Mouse (Mus musculus): ENCODE results near the gene Zic1. TPM values are rescaled to one million over a fixed set of nuclear protein-coding genes. Genes with fewer than 3 reads are reported as not detected.

Zic1 gene
- polyA plus RNA-seq, 1 experiment from 2014 or later, result 16.5 TPM

DNA sequence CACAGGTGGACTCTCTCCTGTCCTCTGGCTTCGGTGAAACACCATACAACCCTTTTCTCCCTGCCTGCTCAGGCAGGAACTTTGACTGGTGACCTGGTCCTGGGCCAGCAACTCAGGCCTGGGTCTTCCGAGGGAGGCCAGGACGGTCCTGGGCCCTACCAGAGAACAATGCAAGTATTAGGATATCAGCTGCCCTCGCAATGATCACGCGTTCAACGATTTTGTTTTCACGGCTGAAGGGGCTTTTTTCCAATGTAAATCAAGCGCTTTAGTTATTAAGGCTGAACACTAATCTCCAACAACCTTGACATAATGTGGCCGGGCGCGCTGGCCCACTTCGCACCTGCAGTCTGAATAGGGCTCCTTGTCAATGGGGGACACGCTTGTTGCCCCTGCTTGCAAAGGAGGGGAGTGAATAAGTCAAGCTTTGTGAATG, 28.6 kb upstream of the Zic1 start:
- H3K27me3 ChIP-seq, result peaks cover 93% of the 10 kb centered on the region
- no peak; the same call in 1 of the 2 replicates for ATAC-seq (ENCODE audit: low read depth)
- WGBS, result 2% methylated on average over 14 of the region's 14 CpGs

GRCm38 (mm10) chr9:91393376-91394068, 27.9 kb upstream of the Zic1 start:
- peaks cover 94% of the 10 kb centered on the region for H3K27me3 ChIP-seq
- no peak overlapping the region; the same call in 1 of the 2 replicates for H3K27ac ChIP-seq (replicated peaks)
- no peaks in the 10 kb centered on the region for H3K36me3 ChIP-seq
- 9% methylated on average over 8 of the region's 8 CpGs for WGBS
- H3K4me2 ChIP-seq, result no peak overlapping the region
- no peaks in the 10 kb centered on the region for H3K9me3 ChIP-seq
- peak; percentile 32; the same call in 1 of the 2 replicates for ATAC-seq (ENCODE audit: low read depth)
- no peak overlapping the region for H3K9ac ChIP-seq
- H3K4me3 ChIP-seq, result no peak overlapping the region
- H3K4me1 ChIP-seq (replicated peaks), result peaks cover 15% of the 10 kb centered on the region

More for the DNA sequence above, 28.6 kb upstream of the Zic1 start:
- H3K4me3 ChIP-seq, result no peak overlapping the region
- 0 out of 2 replicates have a peak overlapping the region, but pooled peaks have one; percentile 18 for H3K4me2 ChIP-seq
- H3K36me3 ChIP-seq, result no peaks in the 10 kb centered on the region
- no peak overlapping the region for H3K9ac ChIP-seq
- peak overlapping the region; percentile 46 for H3K27ac ChIP-seq (replicated peaks)
- no peaks in the 10 kb centered on the region for H3K9me3 ChIP-seq
- H3K4me1 ChIP-seq (replicated peaks), result peaks cover 14% of the 10 kb centered on the region

DNA sequence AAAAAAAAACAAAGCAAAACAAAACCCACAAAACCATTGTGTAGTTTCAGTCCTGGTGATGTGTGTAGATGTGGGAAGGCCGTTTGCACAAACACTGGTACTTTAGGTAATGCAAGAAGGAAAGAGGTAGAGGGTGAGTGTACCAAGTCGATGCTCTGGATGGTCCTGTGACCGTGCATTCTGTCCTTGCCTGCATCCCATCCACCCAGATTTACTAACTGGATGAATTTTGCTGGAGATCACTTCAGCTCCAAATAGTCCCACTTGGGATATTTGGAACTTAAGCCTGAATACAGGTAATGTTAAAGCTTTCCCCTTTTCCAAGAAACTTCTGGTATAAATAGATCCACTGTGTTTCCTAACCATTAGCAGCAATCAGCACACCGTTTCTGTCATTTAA, 22.6 kb upstream of the Zic1 start:
- Histone ChIP-seq H3K27me3 (peaks cover 97% of the 10 kb centered on the region), H3K4me3 (no peak overlapping the region), H3K9ac (0 out of 2 replicates have a peak overlapping the region, but pooled peaks have one; percentile 28), H3K4me2 (peak overlapping the region; percentile 75), H3K36me3 (no peaks in the 10 kb centered on the region), H3K27ac (replicated peaks) (peak overlapping the region; percentile 98; the same call in 1 of the 2 replicates), H3K9me3 (no peaks in the 10 kb centered on the region), H3K4me1 (replicated peaks) (peaks cover 43% of the 10 kb centered on the region)
- WGBS, result 6% methylated on average over 4 of the region's 4 CpGs
- no peak for ATAC-seq (ENCODE audit: low read depth)

DNA sequence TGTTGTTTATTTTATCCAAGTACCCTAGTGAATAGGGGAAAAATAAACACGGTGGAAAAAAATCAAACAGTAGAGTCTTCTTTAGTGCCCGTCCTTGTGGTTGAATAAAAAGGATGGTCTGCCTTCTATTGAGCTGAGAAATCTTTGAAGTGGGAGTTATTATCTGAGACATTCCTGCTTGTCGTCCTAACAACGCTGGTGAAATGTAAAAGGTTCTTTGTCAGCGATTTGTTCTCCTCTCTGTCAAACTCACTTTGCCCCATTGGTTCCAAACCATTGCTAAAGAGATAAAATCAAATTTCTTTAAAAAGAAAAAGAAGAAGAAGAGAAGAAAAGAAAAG, 22.1 kb upstream of the Zic1 start:
- ATAC-seq (ENCODE audit: low read depth), result no peak
- peaks cover 46% of the 10 kb centered on the region for H3K4me1 ChIP-seq (replicated peaks)
- peak overlapping the region; percentile 20; the same call in 1 of the 2 replicates for H3K4me3 ChIP-seq
- WGBS, result 4% methylated on average over 5 of the region's 5 CpGs
- H3K9me3 ChIP-seq, result no peaks in the 10 kb centered on the region
- H3K36me3 ChIP-seq, result no peaks in the 10 kb centered on the region
- H3K4me2 ChIP-seq, result peak overlapping the region; percentile 75
- H3K27me3 ChIP-seq, result peaks cover 94% of the 10 kb centered on the region
- H3K27ac ChIP-seq (replicated peaks), result peak overlapping the region; percentile 98
- H3K9ac ChIP-seq, result peak overlapping the region; percentile 76

DNA sequence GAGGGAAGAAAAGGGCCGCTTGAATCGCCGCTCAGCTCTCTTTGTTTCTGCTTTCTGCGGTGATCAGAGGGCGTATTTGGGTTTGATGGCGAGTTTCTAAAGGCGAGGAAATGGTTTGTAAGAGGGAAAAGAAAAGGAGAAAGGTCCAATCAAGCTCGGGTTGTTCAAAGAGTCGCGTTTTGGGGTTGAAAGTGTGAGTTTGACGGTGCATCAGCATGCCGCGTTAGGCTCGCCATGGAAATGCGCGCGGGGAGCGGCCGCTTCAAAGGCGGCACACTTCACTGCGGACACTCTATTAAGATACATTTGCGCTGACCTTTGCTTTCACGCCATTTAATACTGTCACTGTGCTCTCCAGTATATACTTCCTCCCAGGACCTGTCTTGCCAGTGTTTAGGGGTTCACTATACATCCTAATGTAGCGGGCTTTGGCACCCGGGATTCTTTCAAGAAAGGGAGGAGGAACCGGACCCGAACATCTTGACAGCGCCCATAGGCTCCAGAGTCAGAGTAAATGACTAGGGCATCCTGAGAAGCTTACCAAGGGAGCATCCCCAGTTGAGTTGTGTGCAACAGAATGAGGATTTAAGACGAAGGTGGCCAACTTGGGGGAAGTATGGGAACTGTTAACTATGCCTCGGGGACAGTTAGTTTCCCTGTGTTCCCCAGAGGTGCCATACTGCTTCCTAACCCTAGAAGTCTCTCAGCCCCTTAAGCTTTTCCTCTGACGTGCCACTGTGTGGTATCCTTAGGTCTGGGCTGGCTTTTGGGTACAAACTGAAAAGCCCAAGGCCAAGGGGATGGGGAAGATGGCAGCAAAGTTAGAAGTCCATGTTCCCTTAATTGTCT, 21.5 kb upstream of the Zic1 start:
- ATAC-seq (ENCODE audit: low read depth), result peak; percentile 10; the same call in 1 of the 2 replicates

GRCm38 (mm10) chr9:91386502-91386890, 20.9 kb upstream of the Zic1 start:
- ATAC-seq (ENCODE audit: low read depth), result no peak
- peak overlapping the region; percentile 20 for H3K4me3 ChIP-seq
- peaks cover 90% of the 10 kb centered on the region for H3K27me3 ChIP-seq
- WGBS, result 4% methylated on average over 17 of the region's 17 CpGs
- H3K4me1 ChIP-seq (replicated peaks), result peaks cover 51% of the 10 kb centered on the region
- no peaks in the 10 kb centered on the region for H3K9me3 ChIP-seq
- H3K27ac ChIP-seq (replicated peaks), result peak overlapping the region; percentile 98
- peak overlapping the region; percentile 75 for H3K4me2 ChIP-seq
- H3K36me3 ChIP-seq, result no peaks in the 10 kb centered on the region
- peak overlapping the region; percentile 76 for H3K9ac ChIP-seq

More for the DNA sequence above, 21.5 kb upstream of the Zic1 start:
- Histone ChIP-seq H3K4me2 (peak overlapping the region; percentile 75), H3K9me3 (no peaks in the 10 kb centered on the region), H3K36me3 (no peaks in the 10 kb centered on the region), H3K27me3 (peaks cover 94% of the 10 kb centered on the region), H3K4me1 (replicated peaks) (peaks cover 51% of the 10 kb centered on the region), H3K4me3 (peak overlapping the region; percentile 20), H3K27ac (replicated peaks) (peak overlapping the region; percentile 98), H3K9ac (peak overlapping the region; percentile 76)
- WGBS, result 2% methylated on average over 31 of the region's 31 CpGs

DNA sequence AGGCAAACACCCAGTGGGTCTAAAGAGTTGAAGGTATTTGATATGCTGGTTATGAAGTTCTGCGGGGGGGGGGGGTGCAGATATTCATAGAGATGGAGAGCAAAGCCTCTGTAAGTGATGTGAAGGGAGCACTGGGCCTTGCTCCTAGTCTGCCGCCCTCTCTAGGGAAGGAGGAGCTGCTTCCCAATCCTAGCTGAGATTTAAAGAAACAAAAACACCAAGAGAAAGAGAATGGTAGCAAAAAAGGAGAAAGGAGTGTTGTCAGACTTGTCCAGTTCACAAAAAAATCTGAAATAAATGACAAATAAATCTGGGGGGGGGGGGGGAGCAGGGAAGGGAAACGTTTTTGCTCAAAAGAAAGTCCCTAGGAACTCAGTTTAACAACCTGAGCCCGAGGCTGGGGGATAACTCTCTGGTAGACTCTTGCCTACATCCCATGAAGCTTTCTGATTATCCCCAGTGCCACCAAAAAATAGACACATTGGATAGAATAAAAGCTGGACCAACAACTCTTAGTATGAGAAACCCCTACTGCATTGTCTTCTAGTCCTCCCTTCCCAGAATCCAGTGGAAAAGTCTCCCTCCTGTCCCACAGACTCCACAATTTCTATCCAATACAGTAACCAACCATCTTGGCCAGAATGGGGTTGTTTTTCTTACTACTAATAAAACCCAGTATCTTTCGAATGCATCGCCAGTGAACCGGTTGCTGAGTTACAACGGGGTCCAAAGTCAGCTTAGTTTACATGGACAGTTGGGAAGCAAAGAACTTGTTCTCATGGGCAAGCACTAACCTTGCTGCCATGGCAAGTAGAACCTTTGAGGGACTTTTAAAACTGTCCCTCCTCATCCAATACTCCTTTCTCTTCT, 20.2 kb upstream of the Zic1 start:
- H3K4me3 ChIP-seq, result peak overlapping the region; percentile 20; the same call in 1 of the 2 replicates
- H3K4me1 ChIP-seq (replicated peaks), result peaks cover 51% of the 10 kb centered on the region
- peaks cover 87% of the 10 kb centered on the region for H3K27me3 ChIP-seq
- H3K9me3 ChIP-seq, result no peaks in the 10 kb centered on the region
- H3K27ac ChIP-seq (replicated peaks), result peak overlapping the region; percentile 98
- peak overlapping the region; percentile 76 for H3K9ac ChIP-seq
- H3K36me3 ChIP-seq, result no peaks in the 10 kb centered on the region
- peak overlapping the region; percentile 75 for H3K4me2 ChIP-seq
- WGBS, result 6% methylated on average over 7 of the region's 8 CpGs
- no peak for ATAC-seq (ENCODE audit: low read depth)

- Histone ChIP-seq H3K4me3 (no peak overlapping the region), H3K27me3 (peaks cover 86% of the 10 kb centered on the region), H3K9ac (peak overlapping the region; percentile 46), H3K4me1 (replicated peaks) (peaks cover 51% of the 10 kb centered on the region), H3K36me3 (no peaks in the 10 kb centered on the region), H3K27ac (replicated peaks) (peak overlapping the region; percentile 98), H3K9me3 (no peaks in the 10 kb centered on the region), H3K4me2 (peak overlapping the region; percentile 75)
- WGBS, result 10% methylated on average over 4 of the region's 4 CpGs
- no peak for ATAC-seq (ENCODE audit: low read depth)
Measured at GRCm38 (mm10) chr9:91384693-91385560, 19.3 kb upstream of the Zic1 start.

DNA sequence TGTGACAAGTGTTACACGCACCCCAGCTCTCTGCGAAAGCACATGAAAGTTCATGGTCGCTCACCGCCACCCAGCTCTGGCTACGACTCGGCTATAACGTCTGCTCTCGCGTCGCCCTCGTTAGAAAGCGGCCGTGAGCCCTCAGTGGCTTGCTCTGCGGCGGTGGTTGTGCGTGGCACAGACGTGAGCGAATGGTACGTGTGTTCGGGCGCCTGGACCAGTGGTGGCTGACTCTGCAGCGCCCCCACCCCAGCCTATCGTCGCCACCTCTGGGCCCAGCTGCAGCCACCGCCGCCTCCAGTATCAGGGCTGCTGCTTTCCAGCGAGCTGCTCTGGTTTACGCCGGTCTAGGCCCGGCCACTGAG, 18.5 kb upstream of the Zic1 start:
- Histone ChIP-seq H3K27ac (replicated peaks) (peak overlapping the region; percentile 98), H3K9ac (peak overlapping the region; percentile 82), H3K4me2 (peak overlapping the region; percentile 75), H3K27me3 (peaks cover 86% of the 10 kb centered on the region), H3K4me3 (peak overlapping the region; percentile 51), H3K4me1 (replicated peaks) (peaks cover 55% of the 10 kb centered on the region), H3K36me3 (no peaks in the 10 kb centered on the region), H3K9me3 (no peaks in the 10 kb centered on the region)
- WGBS, result under 1% methylated on average over 29 of the region's 30 CpGs
- ATAC-seq (ENCODE audit: low read depth), result peak; percentile 62

DNA sequence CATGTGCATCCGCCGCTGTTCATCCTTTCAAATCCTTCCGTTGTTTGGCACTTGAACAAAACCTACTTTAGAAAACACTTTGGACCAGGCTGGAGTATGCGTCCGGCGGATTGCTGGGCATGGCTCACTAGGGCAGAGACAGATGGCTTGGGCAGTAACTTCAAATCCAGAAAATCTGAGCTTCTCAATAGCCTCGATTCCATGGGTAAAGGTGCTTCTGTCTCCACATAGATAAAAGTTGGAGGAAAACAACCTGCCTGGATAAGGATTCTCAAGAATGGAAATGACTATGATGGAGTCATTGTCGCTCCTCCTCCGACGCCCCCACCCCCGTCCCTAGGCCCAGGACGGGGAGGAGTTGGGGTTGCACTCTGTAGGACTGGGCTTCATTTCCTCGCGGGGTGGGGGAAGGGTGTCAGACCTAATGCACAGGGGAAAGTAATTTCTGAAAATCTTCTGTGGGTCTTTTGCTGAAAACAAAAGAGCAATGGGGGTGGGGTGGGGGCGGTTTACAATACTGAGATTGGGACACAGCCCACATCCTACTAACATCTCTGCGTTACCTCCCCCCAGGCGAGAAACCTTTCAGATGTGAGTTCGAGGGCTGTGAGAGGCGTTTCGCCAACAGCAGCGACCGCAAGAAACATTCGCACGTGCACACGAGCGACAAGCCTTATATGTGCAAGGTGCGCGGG, 18.0 kb upstream of the Zic1 start:
- Histone ChIP-seq H3K4me2 (peak overlapping the region; percentile 75), H3K36me3 (no peaks in the 10 kb centered on the region), H3K27me3 (peaks cover 86% of the 10 kb centered on the region), H3K27ac (replicated peaks) (peak overlapping the region; percentile 98), H3K9ac (peak overlapping the region; percentile 82), H3K4me3 (peak overlapping the region; percentile 51), H3K4me1 (replicated peaks) (peaks cover 60% of the 10 kb centered on the region), H3K9me3 (no peaks in the 10 kb centered on the region)
- ATAC-seq (ENCODE audit: low read depth), result peak; percentile 40
- WGBS, result under 1% methylated on average over 28 of the region's 28 CpGs

Measured in neural tube, embryonic 13.5 days (tissue).